Mouse (Mus musculus) skeletal muscle tissue, adult 2 months (tissue): ENCODE results near the gene Vsig10.
A peak's percentile ranks its signal among the peaks of the same experiment; 100 is the strongest.
"Not testable (repeated sequence)": the region's sequence is repeated elsewhere in the genome, so short reads cannot be mapped to it uniquely, and the experiment has no call there.

Experiments used
- DNase-seq: peaks from one replicate; pipeline ENCODE4 v3.0.0-alpha.2; 2012; ENCODE audit warnings: low read depth, low spot score

The Vsig10 gene

GRCm38 (mm10) chr5:117318741-117319629, at the start of gene Vsig10:
TSS of gene Vsig10 (plus strand) at chr5:117319083.
- DNase-seq, result peak; percentile 54

- no peak for DNase-seq
Measured at GRCm38 (mm10) chr5:117269395-117269794, 49.5 kb upstream of the Vsig10 start.

- no peak for DNase-seq
Measured at GRCm38 (mm10) chr5:117271945-117272344, 46.9 kb upstream of the Vsig10 start.

GRCm38 (mm10) chr5:117274817-117275216, 44.1 kb upstream of the Vsig10 start:
- DNase-seq, result no peak

GRCm38 (mm10) chr5:117277784-117278183, 41.1 kb upstream of the Vsig10 start:
- no peak for DNase-seq

GRCm38 (mm10) chr5:117278809-117279668, 39.8 kb upstream of the Vsig10 start:
- no peak for DNase-seq

GRCm38 (mm10) chr5:117279669-117280050, 39.2 kb upstream of the Vsig10 start:
- no peak for DNase-seq

GRCm38 (mm10) chr5:117281536-117281935, 37.3 kb upstream of the Vsig10 start:
- DNase-seq, result no peak

- no peak for DNase-seq
Measured at GRCm38 (mm10) chr5:117282360-117282759, 36.5 kb upstream of the Vsig10 start.

GRCm38 (mm10) chr5:117284029-117284428, 34.9 kb upstream of the Vsig10 start:
- no peak for DNase-seq

- DNase-seq, result no peak
Measured at GRCm38 (mm10) chr5:117284682-117285081, 34.2 kb upstream of the Vsig10 start.

GRCm38 (mm10) chr5:117285266-117285665, 33.6 kb upstream of the Vsig10 start:
- DNase-seq, result no peak

- DNase-seq, result no peak
Measured at GRCm38 (mm10) chr5:117286286-117286685, 32.6 kb upstream of the Vsig10 start.

- DNase-seq, result peak; percentile 92
Measured at GRCm38 (mm10) chr5:117286831-117287822, 31.8 kb upstream of the Vsig10 start, which contains the start of gene Pebp1. TSS of gene Pebp1 (minus strand) at chr5:117287625.

GRCm38 (mm10) chr5:117289646-117290045, 29.2 kb upstream of the Vsig10 start:
- no peak for DNase-seq

GRCm38 (mm10) chr5:117290081-117290480, 28.8 kb upstream of the Vsig10 start:
- DNase-seq, result no peak

GRCm38 (mm10) chr5:117291312-117291711, 27.6 kb upstream of the Vsig10 start:
- DNase-seq, result no peak

- DNase-seq, result no peak
Measured at GRCm38 (mm10) chr5:117292547-117292946, 26.3 kb upstream of the Vsig10 start.

- not testable (repeated sequence) for DNase-seq
Measured at GRCm38 (mm10) chr5:117293776-117294175, 25.1 kb upstream of the Vsig10 start.

- no peak for DNase-seq
Measured at GRCm38 (mm10) chr5:117295011-117295410, 23.9 kb upstream of the Vsig10 start.

- no peak for DNase-seq
Measured at GRCm38 (mm10) chr5:117302899-117303298, 16.0 kb upstream of the Vsig10 start.
